Mouse (Mus musculus) ZHBTc4 (cell line): ENCODE data around the gene Tmod2.
"Not testable (repeated sequence)": the region's sequence is repeated elsewhere in the genome, so short reads cannot be mapped to it uniquely, and the experiment has no call there.

Experiments
- DNase-seq: peaks from one replicate; pipeline ENCODE4 v3.0.0-alpha.2; 2011; ENCODE audit warnings: low read depth, low spot score

Tmod2 gene

DNA sequence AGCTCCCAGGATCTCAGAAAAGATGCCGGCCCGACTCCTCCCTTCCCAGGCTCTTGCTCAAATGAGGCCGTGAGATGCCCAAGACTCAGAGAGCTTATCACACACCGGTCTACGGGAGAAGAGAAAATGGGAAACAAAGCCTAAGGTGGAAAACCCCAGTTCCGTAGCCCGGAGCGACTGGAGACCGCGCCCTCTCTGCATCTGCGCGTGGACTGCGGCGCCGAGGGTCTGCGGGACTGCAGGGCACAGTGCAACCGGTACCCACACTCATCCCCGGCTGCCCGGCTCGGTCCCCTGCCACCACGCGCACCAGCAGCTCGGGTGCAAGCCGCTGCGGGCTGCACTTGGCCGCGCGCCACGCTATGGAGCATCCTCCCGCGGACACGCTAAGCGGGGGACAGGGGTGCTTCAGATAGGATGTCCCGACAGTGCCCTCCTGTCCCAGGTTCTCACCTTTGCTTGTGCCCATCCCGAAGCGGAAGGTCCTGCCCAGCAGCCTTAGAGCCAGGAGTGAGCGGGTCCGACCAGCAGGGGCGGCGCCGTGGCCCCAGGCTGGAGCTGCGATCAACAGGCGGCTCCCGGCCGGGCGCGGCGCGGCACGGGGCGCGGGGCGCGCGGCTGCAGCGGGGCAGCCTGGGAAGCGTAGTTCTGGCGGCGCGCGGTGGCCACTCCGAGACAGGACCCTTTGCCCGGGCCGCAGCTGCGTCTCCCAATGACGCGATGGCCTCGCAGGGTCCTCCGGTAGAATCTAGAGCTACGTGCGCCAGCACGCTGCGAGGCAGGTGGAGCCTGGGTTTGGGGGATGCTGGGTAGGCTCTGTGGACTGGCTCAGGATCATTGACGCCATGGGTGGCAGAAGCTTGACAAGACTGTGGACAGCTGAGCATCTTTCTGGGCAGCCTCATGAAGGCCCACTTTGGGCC lies at the start of gene Tmod2:
Gene Tmod2 (minus strand): TSS at position 755 of the 923 bp plus-strand sequence.
- peak; percentile 72 for DNase-seq

DNA sequence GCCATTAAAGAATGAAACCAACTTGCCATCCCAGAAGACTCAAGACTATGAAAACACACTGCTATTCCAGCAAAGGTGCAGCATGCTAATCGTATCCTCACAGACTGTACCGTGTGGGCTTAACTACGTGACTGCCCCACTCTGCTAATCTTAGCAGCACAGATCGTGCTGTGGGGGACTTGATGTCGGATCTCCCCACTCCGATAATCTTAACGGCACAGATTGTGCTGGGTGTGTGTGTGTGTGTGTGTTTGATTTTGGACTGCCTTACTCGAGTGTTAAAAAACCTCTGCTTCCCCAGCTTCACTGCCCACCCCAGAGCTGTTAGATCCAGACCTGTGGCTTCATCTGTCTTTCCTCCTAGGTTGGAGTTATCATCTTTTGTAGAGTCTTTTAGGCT lies 49.8 kb upstream of the Tmod2 start:
- DNase-seq, result no peak

DNA sequence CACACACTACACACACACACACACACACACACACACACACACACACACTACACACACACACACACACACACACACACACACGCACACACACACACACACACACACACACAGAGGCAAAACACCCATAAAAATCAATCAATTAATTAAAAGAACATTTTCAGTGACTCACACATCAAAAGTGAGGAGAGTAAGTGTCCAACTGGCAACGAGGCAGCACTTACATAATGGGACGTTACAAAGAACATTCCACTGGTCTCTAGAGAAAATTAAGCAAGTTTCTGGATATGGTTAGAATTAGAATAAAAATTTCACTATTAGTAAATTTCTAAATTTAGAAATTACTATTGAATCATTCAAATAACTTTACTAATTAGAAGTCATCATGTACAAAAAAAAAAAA lies 45.3 kb upstream of the Tmod2 start:
- not testable (repeated sequence) for DNase-seq

DNA sequence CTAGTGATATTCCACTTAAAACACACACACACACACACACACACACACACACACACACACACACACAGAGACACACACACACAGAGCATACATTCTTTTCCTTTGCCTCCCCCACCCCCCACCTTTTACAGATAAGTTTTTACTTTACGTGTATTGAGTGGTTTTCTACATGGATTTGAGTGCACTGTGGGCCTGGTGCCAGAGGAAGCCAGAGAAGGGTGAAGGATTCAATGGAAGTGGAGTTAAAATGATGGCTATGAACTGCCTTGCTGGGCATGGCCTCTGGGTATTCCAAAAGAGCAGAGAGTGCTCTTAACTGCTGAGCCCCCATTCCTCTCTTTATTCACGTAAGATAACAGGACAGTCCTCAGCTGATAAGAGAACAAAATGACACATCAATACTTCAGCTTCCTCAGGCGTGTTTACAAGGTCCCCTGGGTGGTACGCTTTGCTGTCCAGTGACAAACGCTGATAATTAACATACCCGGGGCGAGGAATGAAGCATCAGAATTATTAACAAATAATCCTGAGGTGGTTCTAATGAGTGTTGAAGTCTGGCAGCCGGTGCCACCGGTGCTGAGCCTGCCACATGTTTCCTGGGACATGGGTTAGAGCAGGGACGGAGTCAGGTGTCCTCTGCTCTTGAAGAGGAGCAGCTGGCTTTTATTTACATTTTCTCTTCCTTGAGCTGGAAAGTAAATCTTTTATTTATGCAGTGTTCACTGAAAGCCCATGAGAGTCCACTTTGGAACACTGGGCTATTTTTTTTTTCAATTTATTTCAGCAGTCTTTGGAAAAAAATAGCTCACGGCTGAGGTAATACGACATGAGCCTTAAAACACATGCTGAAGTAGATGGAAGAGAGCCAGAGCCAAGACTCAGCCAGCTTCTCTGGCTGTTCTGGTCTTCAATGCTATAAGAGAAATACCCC lies 43.1 kb upstream of the Tmod2 start:
- DNase-seq, result no peak

DNA sequence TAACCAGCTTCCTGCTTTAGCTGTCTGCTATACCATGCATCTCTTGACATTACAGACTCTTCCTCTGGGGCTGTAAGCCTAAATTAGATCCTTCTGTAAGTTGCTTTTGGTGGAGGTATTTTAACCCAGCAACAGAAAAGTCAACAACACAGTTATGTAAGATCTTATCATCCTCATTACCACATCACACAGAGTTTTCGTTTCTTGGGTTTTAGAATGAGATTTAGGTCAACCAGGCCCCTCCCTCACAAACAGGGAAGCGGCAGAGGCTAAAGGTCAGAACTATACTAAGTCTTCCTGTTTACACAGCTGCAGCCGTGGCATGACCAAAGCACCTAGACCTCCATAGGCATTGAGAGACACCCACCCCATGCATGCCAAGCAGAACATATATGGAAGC lies 34.3 kb upstream of the Tmod2 start:
- DNase-seq, result no peak

DNA sequence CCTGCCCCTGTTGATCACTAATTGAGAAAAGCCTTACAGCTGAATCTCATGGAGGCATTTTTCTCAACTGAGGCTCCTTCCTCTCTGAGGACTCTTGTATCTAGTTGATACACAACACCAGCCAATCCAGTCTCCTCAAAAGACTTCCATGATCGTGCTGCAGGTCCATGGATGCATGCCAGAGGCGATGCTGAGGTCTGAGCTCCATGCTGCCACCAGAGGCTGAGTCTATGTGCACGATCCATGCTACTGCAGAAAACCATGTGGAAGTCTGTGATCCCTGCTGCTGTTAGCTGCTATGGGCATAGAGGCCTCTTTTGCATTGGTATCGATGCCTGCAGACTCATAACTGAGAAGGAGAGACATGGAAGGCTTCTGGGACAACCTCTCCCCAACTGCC lies 23.1 kb upstream of the Tmod2 start:
- no peak for DNase-seq

DNA sequence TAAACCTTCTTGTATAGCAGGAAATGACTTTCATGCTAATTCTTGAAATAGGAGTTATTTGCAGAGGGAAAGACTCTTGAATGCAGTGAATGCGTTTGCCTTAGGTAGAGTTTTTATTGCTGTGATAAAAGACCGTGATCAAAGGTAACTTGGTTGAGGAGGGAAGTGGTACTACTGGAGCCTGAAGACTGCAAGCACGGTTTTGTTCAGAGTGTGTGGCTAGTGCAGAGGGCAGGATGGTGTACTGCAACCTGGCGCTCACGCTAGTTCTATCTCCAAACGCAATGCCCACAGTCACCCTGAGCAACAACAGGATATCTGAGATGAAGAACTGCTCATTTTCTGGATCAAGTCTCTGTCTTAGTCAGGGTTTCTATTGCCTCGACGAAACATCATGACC lies 22.5 kb upstream of the Tmod2 start:
- no peak for DNase-seq

DNA sequence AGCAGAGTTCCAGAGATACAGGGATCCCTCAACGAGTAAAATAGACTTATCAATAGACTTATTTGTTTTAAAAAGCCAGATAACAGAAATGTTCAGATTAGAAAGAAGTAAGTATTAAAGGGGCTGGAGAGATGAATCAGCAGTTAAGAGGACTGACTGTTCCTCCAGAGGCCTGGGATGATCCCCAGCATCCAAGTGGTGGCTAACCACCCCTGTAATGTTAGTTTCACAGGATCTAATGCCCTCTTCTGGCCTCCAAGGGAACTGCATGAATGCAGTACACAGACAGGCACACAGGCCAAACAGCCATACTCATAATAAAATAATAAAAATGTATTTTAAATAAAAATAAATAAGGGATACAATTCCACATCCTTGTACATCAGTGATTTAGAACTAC lies 21.8 kb upstream of the Tmod2 start:
- peak; percentile 18 for DNase-seq

DNA sequence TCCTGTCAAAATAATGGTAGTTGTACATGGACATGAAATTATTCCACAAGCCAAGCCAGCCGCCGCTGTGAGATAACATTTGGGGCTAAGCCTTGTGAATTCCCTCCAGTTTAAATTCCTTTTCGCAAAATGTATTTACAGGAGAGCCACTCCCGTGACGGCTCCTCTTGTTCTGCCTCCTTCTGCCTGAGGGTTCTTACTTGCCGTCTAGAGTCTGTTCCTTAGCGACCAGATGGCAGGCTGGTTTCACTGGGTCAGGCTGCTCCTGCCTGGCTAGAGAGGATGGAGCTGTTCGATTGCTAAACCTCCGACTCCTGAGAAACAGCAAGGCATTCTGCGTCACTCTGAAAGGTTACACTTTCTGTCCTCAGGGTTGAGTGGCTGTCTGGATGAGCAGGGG lies 21.0 kb upstream of the Tmod2 start:
- DNase-seq, result no peak

DNA sequence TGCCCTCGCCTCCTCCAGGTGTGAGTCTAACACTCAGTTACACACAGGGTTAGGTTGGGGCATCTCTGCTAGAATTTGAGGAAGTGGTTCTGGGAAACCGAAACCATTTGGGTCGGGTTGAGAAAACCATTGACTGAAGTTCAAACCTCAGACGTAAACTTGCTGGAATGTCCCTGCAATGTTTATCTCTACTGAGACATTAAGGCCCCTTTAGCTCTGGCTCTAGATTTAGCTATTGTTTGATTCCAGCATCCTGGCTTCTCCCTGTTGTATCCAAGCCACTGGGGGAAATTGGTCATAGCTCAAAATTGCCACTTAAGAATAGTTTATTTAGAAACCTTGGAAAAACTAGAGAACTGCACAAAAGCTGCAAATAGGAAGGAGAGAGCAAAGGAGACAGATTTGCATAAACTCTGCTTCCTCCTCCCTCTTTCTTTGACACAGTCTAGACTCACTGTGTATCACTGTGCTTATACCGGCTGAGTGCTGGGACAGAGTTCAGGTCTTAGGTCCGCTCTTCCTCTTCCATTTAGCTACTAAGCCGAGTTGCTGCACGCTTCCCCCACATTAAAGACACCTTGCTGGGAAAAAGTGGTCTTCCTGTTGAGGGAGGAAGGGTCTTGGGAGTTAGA lies 19.8 kb upstream of the Tmod2 start:
- no peak for DNase-seq

DNA sequence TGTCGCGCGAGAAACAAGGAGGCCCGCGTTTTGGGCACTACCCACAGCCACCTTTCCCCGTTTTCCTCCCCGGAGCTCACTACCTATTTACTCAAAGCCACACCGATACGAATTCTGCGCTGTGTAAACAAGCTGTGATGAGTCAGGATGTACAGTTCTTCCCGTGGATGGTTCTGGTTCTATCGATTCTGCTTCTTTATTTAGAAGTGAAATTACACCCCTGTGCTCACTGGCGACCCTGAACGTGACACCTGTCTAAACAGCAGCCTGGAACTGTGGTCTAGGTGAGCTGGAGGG lies 15.1 kb upstream of the Tmod2 start:
- DNase-seq, result no peak

DNA sequence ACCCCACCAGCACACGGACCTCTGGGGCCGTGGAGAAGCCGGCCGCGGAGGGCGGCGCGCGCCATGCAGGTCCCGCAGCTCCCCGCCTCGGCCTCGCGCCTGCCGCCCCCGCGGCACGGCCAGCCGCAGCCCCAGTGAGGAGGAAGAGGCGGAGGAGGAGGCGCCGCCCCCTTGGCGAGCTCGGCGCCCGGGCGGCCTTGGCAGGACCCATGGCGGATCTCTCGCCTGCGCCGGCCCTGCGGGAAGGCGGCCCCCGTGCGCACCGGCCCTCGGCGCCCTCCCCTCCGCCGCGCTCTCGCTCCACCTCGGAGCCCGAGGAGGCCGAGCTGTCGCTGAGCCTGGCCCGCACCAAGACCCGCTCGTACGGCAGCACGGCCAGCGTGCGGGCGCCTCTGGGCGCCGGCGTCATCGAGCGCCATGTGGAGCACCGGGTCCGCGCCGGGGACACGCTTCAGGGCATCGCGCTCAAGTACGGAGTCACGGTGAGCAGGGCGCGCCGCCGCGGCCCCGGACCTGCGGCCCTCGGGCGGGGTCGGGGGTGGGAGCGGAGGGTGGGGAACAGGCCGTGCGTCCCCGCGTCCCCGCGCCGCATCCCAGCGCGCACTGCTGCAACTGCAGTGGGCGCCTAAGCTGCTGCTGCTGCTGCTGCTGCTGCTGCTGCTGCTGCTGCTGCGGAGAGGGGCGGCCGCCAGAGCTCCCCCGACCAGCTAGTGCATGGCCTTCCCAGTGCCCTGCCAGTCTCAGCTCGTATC lies 14.6 kb upstream of the Tmod2 start, which contains the start of gene Lysmd2:
Gene Lysmd2 (plus strand): TSS at position 186 of the 752 bp plus-strand sequence.
- DNase-seq, result peak; percentile 75

DNA sequence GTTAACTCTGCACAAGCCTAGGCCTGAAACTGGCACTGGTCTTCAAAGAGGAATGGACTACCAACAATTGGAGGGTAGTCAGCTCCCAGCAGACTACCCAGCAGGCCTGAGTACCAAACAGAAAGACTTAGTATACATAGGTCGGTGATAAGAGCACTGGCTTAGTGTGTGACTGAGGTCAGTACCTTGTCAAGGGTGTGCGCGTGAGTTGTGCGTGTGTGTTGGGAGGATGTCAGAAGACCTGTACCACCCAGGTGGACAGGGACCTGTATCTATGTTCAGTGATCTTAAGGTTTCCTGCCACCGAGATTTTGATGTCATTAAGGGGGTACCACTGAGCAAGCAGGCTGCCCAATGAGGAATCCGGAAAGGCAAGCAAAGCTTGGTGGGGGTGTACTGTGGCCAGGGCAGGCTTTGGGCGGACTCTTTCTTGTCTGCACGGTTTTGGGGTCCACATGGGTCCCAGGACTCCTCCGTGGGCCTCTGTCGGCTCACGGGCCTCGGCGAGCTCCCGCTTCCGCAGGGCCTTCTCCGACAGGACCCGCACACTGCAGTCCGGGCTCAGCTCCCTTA lies 13.9 kb upstream of the Tmod2 start:
- no peak for DNase-seq

DNA sequence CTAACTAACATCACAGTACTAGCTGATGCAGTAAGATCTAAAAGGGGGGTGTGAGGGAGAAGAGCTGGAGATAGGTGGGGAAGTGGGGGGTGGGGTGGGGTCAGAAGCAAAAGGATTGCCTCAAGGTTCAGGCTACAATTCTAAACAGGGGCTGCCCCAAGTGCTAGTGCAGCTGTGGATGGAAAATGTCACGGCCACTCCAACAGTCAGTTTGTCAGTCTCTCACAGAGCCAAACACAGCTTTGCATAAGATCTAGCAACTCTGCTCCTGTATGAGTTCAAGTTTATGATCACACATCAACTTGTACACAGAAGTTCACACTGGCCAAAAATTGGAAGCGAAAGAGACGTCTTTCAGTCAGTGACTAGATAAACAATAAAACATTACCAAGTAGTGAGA lies 10.3 kb upstream of the Tmod2 start:
- no peak for DNase-seq

DNA sequence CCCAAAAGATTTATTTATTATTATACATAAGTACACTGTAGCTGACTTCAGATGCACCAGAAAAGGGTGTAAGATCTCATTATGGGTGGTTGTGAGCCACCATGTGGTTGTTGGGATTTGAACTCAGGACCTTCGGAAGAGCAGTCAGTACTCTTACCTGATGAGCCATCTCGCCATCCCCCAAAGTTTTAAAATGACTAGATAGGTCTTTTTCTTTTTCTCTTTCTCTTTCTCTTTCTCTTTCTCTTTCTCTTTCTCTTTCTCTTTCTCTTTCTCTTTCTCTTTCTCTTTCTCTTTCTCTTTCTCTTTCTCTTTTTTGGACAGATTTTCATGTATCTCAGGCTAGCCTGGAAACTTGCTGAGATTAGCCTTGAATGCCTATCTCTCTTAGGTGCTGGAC lies 8.6 kb upstream of the Tmod2 start:
- not testable (repeated sequence) for DNase-seq

DNA sequence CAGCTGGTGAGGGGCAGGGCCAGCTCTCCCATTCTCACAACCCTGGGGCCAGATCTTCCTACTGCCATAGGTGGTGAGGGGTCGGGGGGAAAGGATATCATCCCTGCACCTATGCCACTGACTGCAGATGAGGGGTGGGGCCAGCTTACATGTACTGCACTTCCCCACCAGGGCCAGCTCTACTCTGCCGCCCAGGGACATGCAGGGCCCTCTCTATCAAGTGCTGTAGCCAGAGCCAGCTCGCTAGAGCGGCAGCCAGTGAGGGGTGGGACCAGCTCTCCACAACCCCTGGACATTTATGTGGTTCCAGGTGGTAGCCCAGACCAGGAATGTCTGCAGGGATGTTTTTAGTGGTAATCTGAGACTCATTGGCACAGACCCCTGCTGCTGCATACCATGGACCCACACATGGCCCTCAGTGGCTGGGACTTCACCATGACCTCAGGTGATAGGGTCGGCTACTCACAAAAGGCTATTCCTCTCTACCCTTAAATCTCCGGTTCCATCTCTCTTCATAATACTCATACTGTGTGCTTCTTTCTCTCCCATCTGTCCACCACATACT lies 7.8 kb upstream of the Tmod2 start:
- DNase-seq, result no peak

DNA sequence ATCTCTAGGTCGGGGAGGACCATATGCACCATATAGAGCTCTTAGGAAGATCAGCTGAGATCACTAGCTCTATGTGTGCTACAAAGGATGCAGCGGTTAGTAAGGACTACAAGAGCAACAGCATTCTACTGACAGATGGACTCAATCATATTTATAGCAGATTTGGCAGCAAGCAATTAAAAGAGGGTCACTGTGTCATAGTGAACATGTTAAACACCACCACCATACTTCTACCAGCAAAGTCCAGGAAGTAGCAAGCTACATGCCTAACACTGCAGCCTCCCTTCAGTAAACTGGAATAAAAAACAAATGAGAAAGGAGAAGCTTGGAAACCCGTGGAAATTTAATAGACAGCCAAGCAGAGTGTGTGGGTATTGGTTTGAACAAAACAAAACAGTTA lies 5.4 kb upstream of the Tmod2 start:
- no peak for DNase-seq

DNA sequence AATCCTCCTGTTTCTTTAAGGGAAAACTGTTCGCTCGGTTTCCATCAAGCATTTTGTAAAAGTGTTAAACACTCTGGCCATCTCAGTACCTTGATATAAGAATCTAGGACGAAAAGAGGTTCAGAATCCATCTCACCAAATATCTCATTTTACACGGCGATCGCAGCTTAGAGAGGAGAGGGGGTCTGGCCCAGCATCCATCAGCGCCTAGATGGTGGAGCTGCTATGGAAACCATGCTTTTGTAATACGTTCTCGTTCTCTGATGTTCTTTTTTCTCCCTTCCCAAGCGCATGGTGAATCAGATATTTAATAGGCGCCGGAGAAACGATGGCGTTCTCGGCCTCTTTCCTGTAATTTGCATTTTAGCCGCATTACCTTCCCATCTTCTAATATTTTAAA lies 1.2 kb downstream of the Tmod2 start:
- no peak for DNase-seq

DNA sequence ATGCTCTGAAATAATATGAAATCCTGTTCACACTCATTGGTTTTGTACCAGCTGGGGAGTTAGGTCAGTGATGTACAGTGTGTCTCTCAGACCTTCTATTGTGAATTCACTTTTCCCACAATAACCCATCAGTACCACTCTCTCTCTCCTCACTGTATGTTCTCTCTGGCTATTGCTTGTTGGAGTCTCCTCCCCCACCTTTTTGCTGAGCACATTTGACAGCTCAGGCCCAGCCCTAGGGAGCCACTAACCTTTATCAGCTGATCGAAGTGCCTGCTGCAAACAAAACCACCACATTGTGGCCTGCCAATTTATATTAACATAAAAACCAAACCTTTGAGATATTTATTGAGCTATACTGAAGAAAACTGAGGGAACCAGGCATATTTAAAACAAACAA lies 1.6 kb downstream of the Tmod2 start:
- no peak for DNase-seq

DNA sequence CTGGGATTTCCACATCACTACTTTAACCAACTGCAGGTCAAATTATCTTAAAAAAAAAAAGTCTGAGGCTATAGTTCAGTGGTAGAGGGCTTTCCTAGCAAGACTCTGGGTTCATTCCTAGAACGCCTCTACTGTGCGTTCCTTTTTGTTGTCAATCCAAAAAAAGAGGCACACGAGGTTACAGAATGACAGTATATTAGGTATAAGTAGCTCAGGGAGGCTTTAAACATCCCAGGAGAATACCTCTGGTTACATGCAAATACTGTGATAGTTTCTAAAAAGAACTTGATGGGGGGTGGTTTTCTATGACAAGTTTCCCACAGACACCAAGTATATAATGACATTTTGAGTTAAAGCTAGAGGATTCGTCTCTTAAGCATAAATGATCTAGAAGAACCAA lies 3.6 kb downstream of the Tmod2 start:
- DNase-seq, result no peak

DNA sequence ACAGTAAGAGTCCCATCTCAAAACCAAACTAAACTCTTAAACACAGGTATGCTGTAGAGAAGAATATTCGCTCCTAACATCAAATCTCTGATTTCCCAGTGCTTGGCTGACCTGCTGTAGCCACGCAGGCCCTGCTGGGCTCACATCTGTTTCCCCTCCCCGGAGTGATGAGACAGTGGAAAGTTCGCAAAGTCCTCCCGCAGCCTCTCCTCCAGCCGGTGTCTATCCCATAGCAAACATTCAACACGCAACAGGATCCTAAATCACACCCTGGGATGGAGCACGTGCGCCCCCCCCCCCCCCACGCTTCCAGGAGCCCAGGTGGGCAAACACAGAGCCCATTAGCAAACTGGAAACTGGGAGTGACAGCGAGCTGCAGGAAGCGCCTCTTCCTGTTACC lies 9.6 kb downstream of the Tmod2 start:
- no peak for DNase-seq
